Mouse (Mus musculus): ENCODE results near the gene Snd1. TPM values are rescaled to one million over a fixed set of nuclear protein-coding genes. Genes with fewer than 3 reads are reported as not detected.

Snd1 gene
- polyA plus RNA-seq, 1 experiment: 190 TPM

GRCm38 (mm10) chr6:28470621-28471020 is 4.3 kb upstream of the Snd1 start:
- H3K4me3 ChIP-seq: no peak overlapping the region
- H3K4me2 ChIP-seq (ENCODE audit: low read depth): peak overlapping the region; percentile 28
- no peaks in the 10 kb centered on the region for H3K27me3 ChIP-seq (ENCODE audit: control insufficient read depth, insufficient read depth, insufficient read length)
- H3ac ChIP-seq (ENCODE audit: control insufficient read depth, insufficient read length): no peak overlapping the region
- H3K79me2 ChIP-seq (ENCODE audit: control insufficient read depth, insufficient read depth): no peaks in the 10 kb centered on the region
- no peaks in the 10 kb centered on the region for H3K36me3 ChIP-seq (ENCODE audit: control insufficient read depth, insufficient read depth)
- TF ChIP-seq REST (IDR thresholded peaks at IDR 0.05; ENCODE audit: insufficient read depth, insufficient read length) (no peak), MYOG (IDR thresholded peaks at IDR 0.05; ENCODE audit: control insufficient read depth in 1 of 3, insufficient read depth in 1 of 3, insufficient read length in 2 of 3, low read depth in 2 of 3) (no peak), CEBPB (IDR thresholded peaks at IDR 0.05; ENCODE audit: insufficient read depth, poor library complexity, severe bottlenecking) (no peak), E2F4 (IDR thresholded peaks at IDR 0.05; ENCODE audit: insufficient read depth) (no peak), MYOD1 (IDR thresholded peaks at IDR 0.05; ENCODE audit: control insufficient read depth in 1 of 3, insufficient read length in 2 of 3, low read depth in 2 of 3) (no peak), TCF12 (IDR thresholded peaks at IDR 0.05; ENCODE audit: insufficient read depth, poor library complexity, severe bottlenecking) (no peak), MAX (IDR thresholded peaks at IDR 0.05; ENCODE audit: low read depth) (no peak), POLR2A (IDR thresholded peaks at IDR 0.05; ENCODE audit: insufficient read length, low read depth) (no peak), USF1 (IDR thresholded peaks at IDR 0.05; ENCODE audit: low read depth) (no peak), SRF (IDR thresholded peaks at IDR 0.05; ENCODE audit: control insufficient read depth, insufficient read length, low read depth) (no peak), TCF3 (IDR thresholded peaks at IDR 0.05; ENCODE audit: insufficient read length, low read depth) (no peak), POLR2AphosphoS2 (IDR thresholded peaks at IDR 0.05; ENCODE audit: insufficient read length, low read depth) (no peak)

- no peak overlapping the region for H3K4me3 ChIP-seq
- TF ChIP-seq E2F4 (IDR thresholded peaks at IDR 0.05; ENCODE audit: insufficient read depth) (no peak), MAX (IDR thresholded peaks at IDR 0.05; ENCODE audit: low read depth) (no peak), MYOD1 (IDR thresholded peaks at IDR 0.05; ENCODE audit: control insufficient read depth in 1 of 3, insufficient read length in 2 of 3, low read depth in 2 of 3) (peak in 2 of 3 experiments; percentile 74 to 76), MYOG (IDR thresholded peaks at IDR 0.05; ENCODE audit: control insufficient read depth in 1 of 3, insufficient read depth in 1 of 3, insufficient read length in 2 of 3, low read depth in 2 of 3) (peak in 2 of 3 experiments; percentile 35 to 64), TCF12 (IDR thresholded peaks at IDR 0.05; ENCODE audit: insufficient read depth, poor library complexity, severe bottlenecking) (peak; percentile 78)
- H3K79me2 ChIP-seq (ENCODE audit: control insufficient read depth, insufficient read depth): no peaks in the 10 kb centered on the region
- H3K36me3 ChIP-seq (ENCODE audit: control insufficient read depth, insufficient read depth): no peaks in the 10 kb centered on the region
- no peaks in the 10 kb centered on the region for H3K27me3 ChIP-seq (ENCODE audit: control insufficient read depth, insufficient read depth, insufficient read length)
- H3ac ChIP-seq (ENCODE audit: control insufficient read depth, insufficient read length): no peak overlapping the region
- peak overlapping the region; percentile 28 for H3K4me2 ChIP-seq (ENCODE audit: low read depth)
These were observed 3.5 kb upstream of the Snd1 start for GRCm38 (mm10) chr6:28471284-28472035.

DNA sequence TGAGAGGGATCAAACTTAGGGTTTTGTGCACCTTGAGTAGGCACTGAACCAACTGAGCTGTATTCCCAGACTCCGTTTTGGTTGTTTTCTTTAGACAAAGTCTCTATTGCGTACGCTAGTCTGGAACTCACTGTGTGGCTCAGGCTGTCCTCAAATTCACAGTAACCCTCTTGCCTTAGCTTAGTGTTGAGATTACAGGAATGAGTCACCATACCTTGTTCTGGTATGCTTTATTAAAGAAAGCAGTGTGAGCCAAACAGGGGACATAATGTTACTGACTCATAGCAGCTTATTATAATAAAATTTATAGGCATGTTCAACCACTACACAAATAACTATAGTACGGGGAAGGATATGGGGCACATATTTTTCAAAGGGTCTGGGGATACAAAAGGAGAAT is 728 bp upstream of the Snd1 start:
- H3K4me3 ChIP-seq: no peak overlapping the region
- H3K27me3 ChIP-seq (ENCODE audit: control insufficient read depth, insufficient read depth, insufficient read length): no peaks in the 10 kb centered on the region
- H3K36me3 ChIP-seq (ENCODE audit: control insufficient read depth, insufficient read depth): no peaks in the 10 kb centered on the region
- no peaks in the 10 kb centered on the region for H3K79me2 ChIP-seq (ENCODE audit: control insufficient read depth, insufficient read depth)
- no peak overlapping the region for H3ac ChIP-seq (ENCODE audit: control insufficient read depth, insufficient read length)
- TF ChIP-seq REST (IDR thresholded peaks at IDR 0.05; ENCODE audit: insufficient read depth, insufficient read length) (no peak), MYOD1 (IDR thresholded peaks at IDR 0.05; ENCODE audit: control insufficient read depth in 1 of 3, insufficient read length in 2 of 3, low read depth in 2 of 3) (no peak), POLR2A (IDR thresholded peaks at IDR 0.05; ENCODE audit: insufficient read length, low read depth) (no peak)
- H3K4me2 ChIP-seq (ENCODE audit: low read depth): peak overlapping the region; percentile 40

DNA sequence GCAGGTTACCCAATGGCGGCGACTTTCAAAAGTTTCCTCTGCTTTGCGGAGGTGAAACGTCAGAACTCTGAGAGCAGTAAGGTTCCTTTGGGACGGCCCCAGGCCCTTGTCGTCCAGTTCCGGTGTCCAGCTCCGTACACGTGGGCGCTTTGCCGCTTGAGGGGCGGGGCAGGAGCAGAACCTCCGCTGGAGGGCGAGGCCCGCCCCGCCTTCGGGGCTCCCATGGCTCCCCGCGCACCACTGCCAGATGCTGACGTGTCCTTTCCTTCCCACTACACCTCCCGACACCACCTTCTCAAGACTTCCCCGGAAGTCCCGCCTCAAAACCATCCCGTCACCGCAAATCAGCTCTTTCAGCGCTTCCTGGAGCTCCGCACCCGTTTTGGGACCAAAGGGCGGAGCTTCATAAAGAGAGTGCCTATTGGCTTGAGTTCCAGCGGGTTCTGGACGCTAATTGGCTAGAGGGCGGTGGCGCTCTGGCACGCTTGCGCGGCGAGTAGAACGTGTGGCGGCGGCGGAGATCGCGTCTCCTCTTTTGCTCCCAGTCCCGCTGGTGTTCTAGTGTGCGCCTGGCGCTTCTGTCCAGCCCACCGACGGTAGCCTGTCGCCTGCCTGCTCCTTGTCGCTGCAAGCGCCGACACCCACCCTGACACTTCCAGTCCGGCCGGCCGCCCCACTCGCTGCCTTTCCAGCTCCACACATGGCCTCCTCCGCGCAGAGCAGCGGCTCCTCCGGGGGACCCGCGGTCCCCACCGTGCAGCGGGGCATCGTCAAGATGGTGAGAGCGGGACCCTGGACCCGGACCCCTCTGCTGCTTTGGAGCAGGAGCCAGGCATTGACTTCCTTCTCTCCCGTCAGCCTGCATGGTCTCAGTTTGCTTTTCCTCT is 5.2 kb downstream of the Snd1 start:
- Histone ChIP-seq H3K4me3 (peak overlapping the region; percentile 65), H3K79me2 (ENCODE audit: control insufficient read depth, insufficient read depth) (peaks cover 47% of the 10 kb centered on the region), H3K27me3 (ENCODE audit: control insufficient read depth, insufficient read depth, insufficient read length) (no peaks in the 10 kb centered on the region), H3K36me3 (ENCODE audit: control insufficient read depth, insufficient read depth) (no peaks in the 10 kb centered on the region), H3ac (ENCODE audit: control insufficient read depth, insufficient read length) (peak overlapping the region; percentile 21), H3K4me2 (ENCODE audit: low read depth) (peak overlapping the region; percentile 98)
- TF ChIP-seq POLR2A (IDR thresholded peaks at IDR 0.05; ENCODE audit: insufficient read length, low read depth) (peak; percentile 95), MYOD1 (IDR thresholded peaks at IDR 0.05; ENCODE audit: control insufficient read depth in 1 of 3, insufficient read length in 2 of 3, low read depth in 2 of 3) (no peak), USF1 (IDR thresholded peaks at IDR 0.05; ENCODE audit: low read depth) (peak; percentile 55), TCF12 (IDR thresholded peaks at IDR 0.05; ENCODE audit: insufficient read depth, poor library complexity, severe bottlenecking) (no peak), MYOG (IDR thresholded peaks at IDR 0.05; ENCODE audit: control insufficient read depth in 1 of 3, insufficient read depth in 1 of 3, insufficient read length in 2 of 3, low read depth in 2 of 3) (no peak), E2F4 (IDR thresholded peaks at IDR 0.05; ENCODE audit: insufficient read depth) (no peak), TCF3 (IDR thresholded peaks at IDR 0.05; ENCODE audit: insufficient read length, low read depth) (no peak), CEBPB (IDR thresholded peaks at IDR 0.05; ENCODE audit: insufficient read depth, poor library complexity, severe bottlenecking) (no peak), MAX (IDR thresholded peaks at IDR 0.05; ENCODE audit: low read depth) (no peak), POLR2AphosphoS2 (IDR thresholded peaks at IDR 0.05; ENCODE audit: insufficient read length, low read depth) (peak; percentile 96), REST (IDR thresholded peaks at IDR 0.05; ENCODE audit: insufficient read depth, insufficient read length) (peak; percentile 33), SRF (IDR thresholded peaks at IDR 0.05; ENCODE audit: control insufficient read depth, insufficient read length, low read depth) (peak; percentile 85)

Data from myocyte (in vitro differentiated cells).